Mouse (Mus musculus) spleen, adult 12 weeks (tissue): ENCODE results near the gene C87436.
"Not testable (repeated sequence)": the region's sequence is repeated elsewhere in the genome, so short reads cannot be mapped to it uniquely, and the experiment has no call there.

Experiments used
- DNase-seq: peaks from one replicate; pipeline ENCODE4 v3.0.0; 2022; ENCODE audit warnings: low spot score

The C87436 gene

GRCm38 (mm10) chr6:86481871-86482270 lies 43.7 kb downstream of the C87436 start:
- no peak for DNase-seq

GRCm38 (mm10) chr6:86485943-86486640 lies 47.9 kb downstream of the C87436 start:
- DNase-seq: no peak

GRCm38 (mm10) chr6:86487358-86488148 lies 49.4 kb downstream of the C87436 start:
- DNase-seq: peak; percentile 42

GRCm38 (mm10) chr6:86488149-86488485 lies 49.9 kb downstream of the C87436 start:
- DNase-seq: no peak

- DNase-seq: no peak
Measured at GRCm38 (mm10) chr6:86489945-86490344, 51.8 kb downstream of the C87436 start.

GRCm38 (mm10) chr6:86490413-86490812 lies 52.2 kb downstream of the C87436 start:
- DNase-seq: not testable (repeated sequence)

GRCm38 (mm10) chr6:86493469-86494263 lies 55.5 kb downstream of the C87436 start:
- no peak for DNase-seq

- no peak for DNase-seq
Measured at GRCm38 (mm10) chr6:86494767-86495166, 56.6 kb downstream of the C87436 start.

GRCm38 (mm10) chr6:86495661-86496060 lies 57.5 kb downstream of the C87436 start:
- DNase-seq: no peak

- no peak for DNase-seq
Measured at GRCm38 (mm10) chr6:86496127-86496526, 58.0 kb downstream of the C87436 start.

- no peak for DNase-seq
Measured at GRCm38 (mm10) chr6:86496585-86496984, 58.4 kb downstream of the C87436 start.

GRCm38 (mm10) chr6:86497071-86497815 lies 59.1 kb downstream of the C87436 start:
- DNase-seq: no peak

GRCm38 (mm10) chr6:86497942-86498732 lies 60.0 kb downstream of the C87436 start:
- no peak for DNase-seq

GRCm38 (mm10) chr6:86499571-86500109 lies 61.5 kb downstream of the C87436 start:
- DNase-seq: no peak

- DNase-seq: no peak
Measured at GRCm38 (mm10) chr6:86503513-86503912, 65.3 kb downstream of the C87436 start.

GRCm38 (mm10) chr6:86505671-86506070 lies 67.5 kb downstream of the C87436 start:
- DNase-seq: no peak

- no peak for DNase-seq
Measured at GRCm38 (mm10) chr6:86506309-86506708, 68.1 kb downstream of the C87436 start.

GRCm38 (mm10) chr6:86507116-86507515 lies 68.9 kb downstream of the C87436 start:
- no peak for DNase-seq

GRCm38 (mm10) chr6:86508736-86509135 lies 70.6 kb downstream of the C87436 start:
- DNase-seq: no peak

- no peak for DNase-seq
Measured at GRCm38 (mm10) chr6:86509194-86509865, 71.2 kb downstream of the C87436 start.
